Mouse (Mus musculus) hindbrain, embryonic 16.5 days (tissue): ENCODE data around the gene Klhl8. TPM values are rescaled to one million over a fixed set of nuclear protein-coding genes. Genes with fewer than 3 reads are reported as not detected.

ENCODE experiments used
- ATAC-seq: fragments of 200-750 bp; cut with Nextera tagmentation; 2 replicates; pipeline ENCODE4 v1.8.0; 2017; ENCODE audit warnings: moderate TSS enrichment, moderate library complexity
- H3K27ac ChIP-seq: fragments of 300-500 bp; sonication (generic); 2 replicates; pipeline ENCODE4 v1.5.1; 2014; ENCODE audit warnings: low read depth, mild to moderate bottlenecking, control low read depth, low read length, moderate library complexity
- H3K27me3 ChIP-seq: fragments of 300-500 bp; sonication (generic); replicated peaks from 2 replicates; pipeline ENCODE4 v1.6.1; 2014; ENCODE audit warnings: low read length; ENCODE audit not compliant: control insufficient read depth, insufficient read depth
- H3K36me3 ChIP-seq: fragments of 300-500 bp; sonication (generic); 2 replicates; pipeline ENCODE4 v1.6.1; 2014; ENCODE audit warnings: mild to moderate bottlenecking, low read length, moderate library complexity, mixed read lengths; ENCODE audit not compliant: control insufficient read depth, insufficient read depth
- H3K4me1 ChIP-seq: fragments of 300-500 bp; sonication (generic); 2 replicates; pipeline ENCODE4 v1.6.1; 2014; ENCODE audit warnings: low read depth, low read length; ENCODE audit not compliant: control insufficient read depth, insufficient read depth
- H3K4me2 ChIP-seq: fragments of 300-500 bp; sonication (generic); 2 replicates; pipeline ENCODE4 v1.6.1; 2014; ENCODE audit warnings: mild to moderate bottlenecking, low read length, control low read depth, moderate library complexity
- H3K4me3 ChIP-seq: fragments of 300-500 bp; sonication (generic); 2 replicates; pipeline ENCODE4 v1.5.1; 2014; ENCODE audit warnings: mild to moderate bottlenecking, low read length, control low read depth, moderate library complexity
- H3K9ac ChIP-seq: fragments of 300-500 bp; sonication (generic); 2 replicates; pipeline ENCODE4 v1.6.1; 2014; ENCODE audit warnings: low read depth, mild to moderate bottlenecking, control low read depth, low read length, moderate library complexity
- H3K9me3 ChIP-seq: fragments of 300-500 bp; sonication (generic); 2 replicates; pipeline ENCODE4 v1.6.1; 2014; ENCODE audit warnings: mild to moderate bottlenecking, low read length, moderate library complexity; ENCODE audit not compliant: control insufficient read depth
- WGBS: fragments of 180-500 bp; shearing (Covaris S2); extraction: QIAGEN DNeasy Blood & Tissue Kit; methylation state at CpG from one replicate; pipeline ENCODE4 v1.1.7; 2014; 5-methylcytosine and 5-hydroxymethylcytosine counted together
- polyA plus RNA-seq: library from polyadenylated mRNA; unstranded; fragments of >200 nt; fragmentation: Nextera tagmentation; extraction: Ambion mirVana; gene quantifications from 2 replicates; pipeline ENCODE4 v1.2.1, GENCODE M21; 2015

Klhl8 gene
- polyA plus RNA-seq, 1 experiment from 2014 or later, result 40.7 TPM

DNA sequence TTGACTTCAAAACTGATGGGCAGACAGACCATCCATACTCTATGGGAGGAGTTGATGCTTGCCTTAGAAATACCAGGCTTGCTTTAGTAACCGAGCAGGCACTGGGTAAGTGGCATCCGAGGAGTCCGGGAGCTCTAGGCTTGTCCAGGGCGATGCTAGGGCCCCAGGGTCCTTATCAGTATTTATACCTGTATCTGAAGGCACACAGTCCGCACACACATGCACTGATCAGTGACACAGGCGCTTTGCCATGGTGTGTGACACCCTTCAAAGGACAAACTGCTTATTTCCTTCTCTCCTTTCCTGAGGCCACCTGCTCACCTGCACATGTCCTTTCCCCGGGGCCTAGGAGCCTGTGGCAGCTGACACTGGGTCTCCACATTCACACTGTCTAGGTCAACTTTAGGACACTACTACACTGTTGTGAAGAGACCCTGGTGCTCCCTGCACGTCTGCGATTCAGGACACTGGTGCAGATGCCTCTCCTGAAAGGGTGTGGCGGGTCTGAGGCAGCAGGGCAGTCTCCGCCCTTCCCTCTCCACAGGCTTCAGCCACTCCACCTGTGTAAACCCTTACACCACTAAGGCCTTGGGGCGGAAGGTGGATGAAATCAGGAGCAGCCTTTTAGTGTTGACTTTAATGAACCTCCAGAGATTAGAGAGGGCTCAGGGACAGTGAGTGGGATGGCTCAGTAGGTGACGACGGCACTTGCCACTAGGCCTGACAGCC is 55.4 kb downstream of the Klhl8 start:
- Histone ChIP-seq H3K4me1 (peaks cover 9% of the 10 kb centered on the region), H3K27ac (no peak overlapping the region), H3K9me3 (no peaks in the 10 kb centered on the region), H3K4me3 (no peak overlapping the region), H3K27me3 (no peaks in the 10 kb centered on the region), H3K9ac (no peak overlapping the region), H3K36me3 (no peaks in the 10 kb centered on the region), H3K4me2 (no peak overlapping the region)
- peak; percentile 19 for ATAC-seq
- WGBS, result 87% methylated on average over 14 of the region's 14 CpGs

- no peaks in the 10 kb centered on the region for H3K9me3 ChIP-seq
- no peaks in the 10 kb centered on the region for H3K36me3 ChIP-seq
- peaks cover 9% of the 10 kb centered on the region for H3K4me1 ChIP-seq
- no peak overlapping the region for H3K4me3 ChIP-seq
- WGBS, result 31% methylated on average over 5 of the region's 5 CpGs
- H3K27ac ChIP-seq, result no peak overlapping the region
- H3K27me3 ChIP-seq, result no peaks in the 10 kb centered on the region
- H3K9ac ChIP-seq, result no peak overlapping the region
- H3K4me2 ChIP-seq, result no peak overlapping the region
- ATAC-seq, result no peak
Measured at GRCm38 (mm10) chr5:103854807-103855194, 56.3 kb downstream of the Klhl8 start.

- peak; percentile 82 for ATAC-seq
- 42% methylated on average over 17 of the region's 17 CpGs for WGBS
- no peaks in the 10 kb centered on the region for H3K9me3 ChIP-seq
- H3K27me3 ChIP-seq, result no peaks in the 10 kb centered on the region
- H3K27ac ChIP-seq, result peak overlapping the region; percentile 26; the same call in 1 of the 2 replicates
- H3K9ac ChIP-seq, result no peak overlapping the region
- H3K4me1 ChIP-seq, result peaks cover 9% of the 10 kb centered on the region
- H3K4me2 ChIP-seq, result peak overlapping the region; percentile 31
- no peaks in the 10 kb centered on the region for H3K36me3 ChIP-seq
- H3K4me3 ChIP-seq, result no peak overlapping the region
Measured at GRCm38 (mm10) chr5:103854041-103854806, 56.8 kb downstream of the Klhl8 start.

DNA sequence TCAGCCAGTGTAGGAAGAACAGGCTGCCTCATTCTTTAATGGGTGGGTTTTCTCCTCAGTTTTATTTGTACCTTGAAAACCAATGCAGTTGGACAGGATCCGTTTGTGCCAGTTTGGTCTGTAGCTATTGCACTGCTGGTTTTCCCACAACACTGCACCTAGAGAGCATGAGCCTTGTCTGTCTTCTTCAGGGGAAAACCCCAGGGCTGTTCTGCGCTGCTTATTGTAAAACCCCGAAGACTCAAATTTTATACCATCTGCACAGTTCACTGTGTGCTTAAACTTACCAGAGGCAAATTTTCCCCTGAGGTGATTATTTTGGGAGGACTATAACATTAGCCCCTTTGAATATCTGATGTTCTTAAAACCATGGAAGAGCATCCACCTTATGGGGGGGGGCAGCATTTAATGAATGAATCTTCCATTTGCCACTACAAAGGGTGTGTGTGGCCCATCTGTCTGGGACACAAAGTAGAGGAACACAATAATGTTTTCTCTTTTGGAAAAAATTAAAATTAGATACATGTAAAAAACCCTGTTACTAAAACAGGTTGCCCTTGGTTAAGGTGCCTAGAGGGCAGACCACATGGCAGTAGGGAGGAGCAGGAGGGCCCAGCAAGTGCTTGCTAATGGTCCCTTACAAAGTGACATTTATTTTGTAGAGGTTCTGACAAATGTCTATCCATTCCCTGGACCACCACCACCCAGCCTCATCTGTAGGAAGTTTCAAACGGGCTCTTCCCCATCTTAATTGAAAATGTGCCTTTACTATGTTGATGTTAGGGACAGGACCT is 58.1 kb downstream of the Klhl8 start:
- no peaks in the 10 kb centered on the region for H3K9me3 ChIP-seq
- peaks cover 9% of the 10 kb centered on the region for H3K4me1 ChIP-seq
- 79% methylated on average over 4 of the region's 4 CpGs for WGBS
- no peak overlapping the region for H3K4me3 ChIP-seq
- no peaks in the 10 kb centered on the region for H3K36me3 ChIP-seq
- no peak overlapping the region for H3K27ac ChIP-seq
- no peak for ATAC-seq
- H3K4me2 ChIP-seq, result no peak overlapping the region
- H3K27me3 ChIP-seq, result no peaks in the 10 kb centered on the region
- H3K9ac ChIP-seq, result no peak overlapping the region

- no peak overlapping the region for H3K27ac ChIP-seq
- H3K4me1 ChIP-seq, result peaks cover 14% of the 10 kb centered on the region
- no peak overlapping the region for H3K9ac ChIP-seq
- H3K4me3 ChIP-seq, result no peak overlapping the region
- 93% methylated on average over 8 of the region's 8 CpGs for WGBS
- no peaks in the 10 kb centered on the region for H3K9me3 ChIP-seq
- H3K36me3 ChIP-seq, result no peaks in the 10 kb centered on the region
- ATAC-seq, result no peak
- H3K27me3 ChIP-seq, result no peaks in the 10 kb centered on the region
- no peak overlapping the region for H3K4me2 ChIP-seq
Measured at GRCm38 (mm10) chr5:103848546-103848945, 62.5 kb downstream of the Klhl8 start.

- peaks cover 14% of the 10 kb centered on the region for H3K4me1 ChIP-seq
- H3K4me3 ChIP-seq, result no peak overlapping the region
- H3K9me3 ChIP-seq, result no peaks in the 10 kb centered on the region
- no peak overlapping the region for H3K27ac ChIP-seq
- H3K27me3 ChIP-seq, result no peaks in the 10 kb centered on the region
- H3K9ac ChIP-seq, result no peak overlapping the region
- H3K4me2 ChIP-seq, result no peak overlapping the region
- H3K36me3 ChIP-seq, result peaks cover 3% of the 10 kb centered on the region; the same call in 1 of the 2 replicates
- no peak for ATAC-seq
- 55% methylated on average over 5 of the region's 5 CpGs for WGBS
Measured at GRCm38 (mm10) chr5:103846609-103847008, 64.5 kb downstream of the Klhl8 start.

GRCm38 (mm10) chr5:103846154-103846551 is 64.9 kb downstream of the Klhl8 start:
- no peaks in the 10 kb centered on the region for H3K27me3 ChIP-seq
- WGBS, result 81% methylated on average over 10 of the region's 10 CpGs
- no peak overlapping the region for H3K4me3 ChIP-seq
- no peak overlapping the region for H3K27ac ChIP-seq
- no peak overlapping the region for H3K4me2 ChIP-seq
- no peak overlapping the region for H3K9ac ChIP-seq
- peaks cover 3% of the 10 kb centered on the region; the same call in 1 of the 2 replicates for H3K36me3 ChIP-seq
- no peaks in the 10 kb centered on the region for H3K9me3 ChIP-seq
- ATAC-seq, result no peak
- H3K4me1 ChIP-seq, result peaks cover 14% of the 10 kb centered on the region

GRCm38 (mm10) chr5:103845418-103846153 is 65.5 kb downstream of the Klhl8 start:
- H3K27me3 ChIP-seq, result no peaks in the 10 kb centered on the region
- 35% methylated on average over 19 of the region's 19 CpGs for WGBS
- H3K36me3 ChIP-seq, result peaks cover 3% of the 10 kb centered on the region; the same call in 1 of the 2 replicates
- no peak overlapping the region; the same call in 1 of the 2 replicates for H3K4me2 ChIP-seq
- H3K4me1 ChIP-seq, result peaks cover 14% of the 10 kb centered on the region
- peak overlapping the region; percentile 57 for H3K27ac ChIP-seq
- H3K9me3 ChIP-seq, result no peaks in the 10 kb centered on the region
- no peak overlapping the region for H3K4me3 ChIP-seq
- peak; percentile 82 for ATAC-seq
- H3K9ac ChIP-seq, result 0 out of 2 replicates have a peak overlapping the region, but pooled peaks have one; percentile 8
